Mouse (Mus musculus): Measurements from ENCODE around the gene Dtl. TPM values are rescaled to one million over a fixed set of nuclear protein-coding genes. Genes with fewer than 3 reads are reported as not detected.

Dtl gene
- polyA plus RNA-seq, 2 experiments = 30.0 to 42.9 TPM

- no peak overlapping the region for H3K9ac ChIP-seq (ENCODE audit: low read depth, low read length, severe bottlenecking)
- H3K4me3 ChIP-seq (replicated peaks; ENCODE audit: low read length) = no peak overlapping the region
- no peak overlapping the region for H3K4me2 ChIP-seq (replicated peaks; ENCODE audit: low read depth, low read length, severe bottlenecking)
- no peak for TF ChIP-seq POLR2A (IDR thresholded peaks at IDR 0.05; ENCODE audit: borderline replicate concordance, extremely low read depth, insufficient read depth, insufficient read length)
- no peak for DNase-seq (ENCODE audit: low spot score)
- no peaks in the 10 kb centered on the region for H3K27me3 ChIP-seq (ENCODE audit: control insufficient read depth, insufficient read depth, low read length)
- ATAC-seq (ENCODE audit: low FRiP score, low read depth) = no peak
- H3K36me3 ChIP-seq (ENCODE audit: control insufficient read depth, insufficient read depth, low read length) = no peaks in the 10 kb centered on the region
- H3K4me1 ChIP-seq (ENCODE audit: control insufficient read depth, insufficient read depth, low read length) = no peaks in the 10 kb centered on the region
- no peaks in the 10 kb centered on the region for H3K9me3 ChIP-seq (ENCODE audit: control insufficient read depth, low read length)
- 70% methylated on average over 1 of the region's 1 CpGs for WGBS
- no peak overlapping the region for H3K27ac ChIP-seq (replicated peaks; ENCODE audit: low read depth, low read length)
These were observed 78.7 kb downstream of the Dtl start for GRCm38 (mm10) chr1:191496676-191497075.

- H3K4me3 ChIP-seq (replicated peaks; ENCODE audit: low read length) = no peak overlapping the region
- H3K27ac ChIP-seq (replicated peaks; ENCODE audit: low read depth, low read length) = no peak overlapping the region
- DNase-seq (ENCODE audit: low spot score) (no peak), ATAC-seq (ENCODE audit: low FRiP score, low read depth) (no peak)
- WGBS = 47% methylated on average over 10 of the region's 10 CpGs
- H3K36me3 ChIP-seq (ENCODE audit: control insufficient read depth, insufficient read depth, low read length) = no peaks in the 10 kb centered on the region
- H3K27me3 ChIP-seq (ENCODE audit: control insufficient read depth, insufficient read depth, low read length) = no peaks in the 10 kb centered on the region
- H3K9ac ChIP-seq (ENCODE audit: low read depth, low read length, severe bottlenecking) = no peak overlapping the region
- no peak for TF ChIP-seq POLR2A (IDR thresholded peaks at IDR 0.05; ENCODE audit: borderline replicate concordance, extremely low read depth, insufficient read depth, insufficient read length)
- H3K4me1 ChIP-seq (ENCODE audit: control insufficient read depth, insufficient read depth, low read length) = no peaks in the 10 kb centered on the region
- no peak overlapping the region for H3K4me2 ChIP-seq (replicated peaks; ENCODE audit: low read depth, low read length, severe bottlenecking)
- no peaks in the 10 kb centered on the region for H3K9me3 ChIP-seq (ENCODE audit: control insufficient read depth, low read length)
These were observed 80.3 kb downstream of the Dtl start for GRCm38 (mm10) chr1:191495051-191495467.

- 50% methylated on average over 2 of the region's 2 CpGs for WGBS
- no peak for DNase-seq (ENCODE audit: low spot score)
- Histone ChIP-seq H3K9me3 (ENCODE audit: control insufficient read depth, low read length) (no peaks in the 10 kb centered on the region), H3K4me2 (replicated peaks; ENCODE audit: low read depth, low read length, severe bottlenecking) (no peak overlapping the region), H3K36me3 (ENCODE audit: control insufficient read depth, insufficient read depth, low read length) (no peaks in the 10 kb centered on the region), H3K4me1 (ENCODE audit: control insufficient read depth, insufficient read depth, low read length) (no peaks in the 10 kb centered on the region), H3K27ac (replicated peaks; ENCODE audit: low read depth, low read length) (no peak overlapping the region), H3K27me3 (ENCODE audit: control insufficient read depth, insufficient read depth, low read length) (no peaks in the 10 kb centered on the region), H3K9ac (ENCODE audit: low read depth, low read length, severe bottlenecking) (no peak overlapping the region), H3K4me3 (replicated peaks; ENCODE audit: low read length) (no peak overlapping the region)
- TF ChIP-seq POLR2A (IDR thresholded peaks at IDR 0.05; ENCODE audit: borderline replicate concordance, extremely low read depth, insufficient read depth, insufficient read length) = no peak
- ATAC-seq (ENCODE audit: low FRiP score, low read depth) = no peak
These were observed 81.1 kb downstream of the Dtl start for GRCm38 (mm10) chr1:191494303-191494655.

GRCm38 (mm10) chr1:191493476-191494302, 81.7 kb downstream of the Dtl start:
- WGBS = 74% methylated on average over 13 of the region's 13 CpGs
- TF ChIP-seq POLR2A (IDR thresholded peaks at IDR 0.05; ENCODE audit: borderline replicate concordance, extremely low read depth, insufficient read depth, insufficient read length) = no peak
- no peak overlapping the region for H3K27ac ChIP-seq (replicated peaks; ENCODE audit: low read depth, low read length)

GRCm38 (mm10) chr1:191490446-191490845, 84.9 kb downstream of the Dtl start:
- H3K27me3 ChIP-seq (ENCODE audit: control insufficient read depth, insufficient read depth, low read length) = no peaks in the 10 kb centered on the region
- H3K4me1 ChIP-seq (ENCODE audit: control insufficient read depth, insufficient read depth, low read length) = no peaks in the 10 kb centered on the region
- no peak overlapping the region for H3K27ac ChIP-seq (replicated peaks; ENCODE audit: low read depth, low read length)
- no peak for TF ChIP-seq POLR2A (IDR thresholded peaks at IDR 0.05; ENCODE audit: borderline replicate concordance, extremely low read depth, insufficient read depth, insufficient read length)
- DNase-seq (ENCODE audit: low spot score) = no peak
- ATAC-seq (ENCODE audit: low FRiP score, low read depth) = no peak
- H3K9me3 ChIP-seq (ENCODE audit: control insufficient read depth, low read length) = no peaks in the 10 kb centered on the region
- H3K4me3 ChIP-seq (replicated peaks; ENCODE audit: low read length) = no peak overlapping the region
- H3K36me3 ChIP-seq (ENCODE audit: control insufficient read depth, insufficient read depth, low read length) = no peaks in the 10 kb centered on the region
- WGBS = 45% methylated on average over 7 of the region's 7 CpGs
- H3K9ac ChIP-seq (ENCODE audit: low read depth, low read length, severe bottlenecking) = no peak overlapping the region
- no peak overlapping the region for H3K4me2 ChIP-seq (replicated peaks; ENCODE audit: low read depth, low read length, severe bottlenecking)

More at GRCm38 (mm10) chr1:191493476-191494302, 81.7 kb downstream of the Dtl start:
- ATAC-seq (ENCODE audit: low FRiP score, low read depth) (no peak), DNase-seq (ENCODE audit: low spot score) (no peak)
- Histone ChIP-seq H3K4me2 (replicated peaks; ENCODE audit: low read depth, low read length, severe bottlenecking) (no peak overlapping the region), H3K27me3 (ENCODE audit: control insufficient read depth, insufficient read depth, low read length) (no peaks in the 10 kb centered on the region), H3K9ac (ENCODE audit: low read depth, low read length, severe bottlenecking) (no peak overlapping the region), H3K36me3 (ENCODE audit: control insufficient read depth, insufficient read depth, low read length) (no peaks in the 10 kb centered on the region), H3K9me3 (ENCODE audit: control insufficient read depth, low read length) (no peaks in the 10 kb centered on the region), H3K4me3 (replicated peaks; ENCODE audit: low read length) (no peak overlapping the region), H3K4me1 (ENCODE audit: control insufficient read depth, insufficient read depth, low read length) (no peaks in the 10 kb centered on the region)

Other genes starting within 250 kb of the Dtl start
- 14.5 and 15.1 TPM in 2 replicates for gene Tmem206, start 249.6 kb downstream of the Dtl start, polyA plus RNA-seq (2012; rRNA removed)
- gene Tmem206, start 249.6 kb downstream of the Dtl start, polyA plus RNA-seq (2014; fragmentation: Nextera tagmentation; extraction: Ambion mirVana) = 16.7 and 21.3 TPM in 2 replicates
- gene Ppp2r5a, start 172.3 kb downstream of the Dtl start, polyA plus RNA-seq (2012; rRNA removed) = 39.4 and 40.1 TPM in 2 replicates
- 30.3 and 34.1 TPM in 2 replicates for gene Ppp2r5a, start 172.3 kb downstream of the Dtl start, polyA plus RNA-seq (2014; fragmentation: Nextera tagmentation; extraction: Ambion mirVana)
- 61.8 and 72.5 TPM in 2 replicates for gene Ints7, start 92 bp upstream of the Dtl start, polyA plus RNA-seq (2012; rRNA removed)
- 39.9 and 46.1 TPM in 2 replicates for gene Ints7, start 92 bp upstream of the Dtl start, polyA plus RNA-seq (2014; fragmentation: Nextera tagmentation; extraction: Ambion mirVana)
- 24.7 and 24.8 TPM in 2 replicates for gene Lpgat1, start 142.3 kb upstream of the Dtl start, polyA plus RNA-seq (2012; rRNA removed)
- 39.9 and 45.4 TPM in 2 replicates for gene Lpgat1, start 142.3 kb upstream of the Dtl start, polyA plus RNA-seq (2014; fragmentation: Nextera tagmentation; extraction: Ambion mirVana)
- 11.4 and 12.8 TPM in 2 replicates for gene Nek2, start 245.9 kb upstream of the Dtl start, polyA plus RNA-seq (2012; rRNA removed)
- 25.8 and 26.2 TPM in 2 replicates for gene Nek2, start 245.9 kb upstream of the Dtl start, polyA plus RNA-seq (2014; fragmentation: Nextera tagmentation; extraction: Ambion mirVana)

All from limb, embryonic 14.5 days (tissue).